Mouse (Mus musculus) right cerebral cortex, postnatal 25 days (tissue): ENCODE measurements around the gene Aldh3a1.
"Not testable (repeated sequence)": the region's sequence is repeated elsewhere in the genome, so short reads cannot be mapped to it uniquely, and the experiment has no call there.

Source experiments
- DNase-seq: peaks from one replicate; pipeline ENCODE4 v3.0.0; 2022

Gene Aldh3a1

DNA sequence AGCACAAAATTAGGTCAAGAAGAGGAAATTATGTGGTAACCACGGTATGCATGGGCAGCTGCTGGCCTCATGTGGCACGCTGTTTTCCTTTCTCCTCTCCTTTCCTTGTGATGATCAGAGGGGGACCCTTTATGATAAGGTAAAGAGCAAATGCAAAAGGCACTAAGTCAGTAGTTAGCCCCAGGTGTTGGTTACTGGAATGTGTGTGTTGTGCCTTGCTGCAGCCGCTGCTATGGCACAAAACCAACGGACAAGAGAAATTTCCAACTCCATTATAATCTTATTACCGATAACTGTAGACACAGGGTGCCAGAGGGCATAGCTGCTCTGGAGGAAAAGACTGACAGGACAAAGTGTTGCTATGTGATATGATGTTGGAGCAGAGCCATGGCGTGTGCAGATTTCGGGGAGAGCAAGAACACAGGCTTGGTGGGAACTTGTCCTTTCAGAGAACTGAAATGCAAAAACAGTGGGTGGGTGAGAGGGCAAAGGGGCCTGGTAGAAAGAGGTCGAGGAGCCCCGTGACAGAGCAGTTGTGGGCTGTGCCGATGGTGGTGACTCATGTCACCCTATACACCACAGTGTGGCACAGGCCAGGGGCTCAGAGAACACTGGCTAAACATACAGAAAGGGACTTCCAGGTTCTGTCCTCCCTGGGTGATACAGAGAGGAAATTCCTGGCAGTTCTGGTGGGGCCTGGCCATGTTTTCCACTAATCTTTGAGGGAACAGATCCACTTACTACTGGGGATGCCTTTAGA, at the start of gene Aldh3a1:
Gene Aldh3a1 (plus strand): TSS at position 51 of the 760 bp plus-strand sequence.
- no peak for DNase-seq

GRCm38 (mm10) chr11:61158141-61158540, 49.2 kb upstream of the Aldh3a1 start:
- DNase-seq, result no peak

- DNase-seq, result no peak
Measured at GRCm38 (mm10) chr11:61159796-61160732, 47.3 kb upstream of the Aldh3a1 start.

DNA sequence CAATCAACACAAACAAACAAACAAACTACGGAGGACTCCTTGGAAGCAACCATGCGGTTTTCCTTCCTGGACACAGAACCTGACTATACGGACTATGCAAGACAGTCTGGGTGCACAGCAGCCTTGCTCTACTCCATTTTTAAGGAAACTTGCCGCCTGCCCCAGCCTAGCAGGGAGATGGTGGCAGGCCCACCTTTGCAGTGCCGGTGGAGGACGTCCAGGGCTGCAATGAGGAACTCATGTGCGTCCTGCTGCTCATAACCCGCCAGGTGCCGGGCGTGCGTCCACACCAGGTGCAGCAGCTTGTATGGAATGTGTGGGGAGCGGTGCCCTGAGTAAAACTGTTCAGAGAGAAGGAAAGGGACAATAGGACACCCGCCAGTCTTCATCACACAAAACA, 46.2 kb upstream of the Aldh3a1 start:
- no peak for DNase-seq

DNA sequence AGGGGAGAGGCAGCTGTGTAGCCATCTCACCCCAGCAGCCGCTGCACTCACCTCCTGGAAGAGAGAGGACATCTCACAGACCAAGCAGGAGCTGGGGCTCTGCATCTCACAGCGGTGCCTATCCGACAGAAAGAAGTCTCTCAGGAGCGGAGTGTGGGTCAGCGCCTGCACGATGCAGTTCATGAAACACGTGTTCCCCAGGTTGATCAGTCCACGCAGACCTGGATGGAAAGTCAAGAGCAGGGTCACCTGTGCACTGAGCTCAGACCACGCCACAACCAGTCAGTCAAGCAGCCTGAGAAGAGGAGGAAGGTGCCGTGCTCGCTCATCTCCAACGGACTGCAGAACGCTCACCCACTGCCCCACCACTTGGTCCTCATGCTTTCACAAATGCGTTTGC, 44.6 kb upstream of the Aldh3a1 start:
- DNase-seq, result no peak

DNA sequence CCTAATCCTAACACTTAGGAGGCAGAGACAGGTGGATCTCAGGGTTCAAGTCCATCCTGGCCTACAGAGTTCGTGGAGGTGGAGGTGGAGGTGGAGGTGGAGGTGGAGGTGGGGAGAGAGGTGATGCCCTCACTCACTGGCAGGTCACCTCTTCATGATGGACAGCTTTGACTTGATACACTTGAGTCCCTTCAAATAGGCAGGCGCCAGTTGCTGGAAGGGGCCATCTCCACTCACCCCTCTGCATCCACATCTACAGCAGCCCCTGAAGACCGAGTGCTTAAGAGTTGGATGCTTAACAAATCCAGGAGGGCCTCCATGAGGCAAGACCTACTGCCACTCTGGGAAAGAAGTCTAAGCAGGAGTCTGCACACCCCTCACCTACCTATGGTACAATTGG, 44.0 kb upstream of the Aldh3a1 start:
- DNase-seq, result no peak

DNA sequence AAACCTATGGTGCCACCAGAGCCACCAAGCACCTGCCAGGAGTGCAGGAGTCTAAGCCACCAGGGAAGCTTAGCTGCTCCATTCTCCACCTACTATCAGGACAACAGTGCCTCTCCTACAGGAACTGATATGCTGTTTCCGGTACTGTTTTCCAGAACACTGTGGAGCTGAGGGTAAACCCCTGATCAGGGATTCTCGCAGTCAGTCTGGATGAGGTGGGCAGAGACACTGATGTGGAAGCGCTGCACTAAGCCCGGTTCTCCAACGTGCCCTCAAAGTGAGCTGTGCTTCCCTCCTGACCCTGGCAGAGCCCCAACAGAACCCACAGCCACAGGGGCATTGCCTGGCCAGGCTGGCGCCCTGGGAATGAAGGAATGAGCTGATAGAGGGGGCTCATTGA, 43.0 kb upstream of the Aldh3a1 start:
- DNase-seq, result no peak

- DNase-seq, result no peak
Measured at GRCm38 (mm10) chr11:61164881-61165280, 42.5 kb upstream of the Aldh3a1 start.

DNA sequence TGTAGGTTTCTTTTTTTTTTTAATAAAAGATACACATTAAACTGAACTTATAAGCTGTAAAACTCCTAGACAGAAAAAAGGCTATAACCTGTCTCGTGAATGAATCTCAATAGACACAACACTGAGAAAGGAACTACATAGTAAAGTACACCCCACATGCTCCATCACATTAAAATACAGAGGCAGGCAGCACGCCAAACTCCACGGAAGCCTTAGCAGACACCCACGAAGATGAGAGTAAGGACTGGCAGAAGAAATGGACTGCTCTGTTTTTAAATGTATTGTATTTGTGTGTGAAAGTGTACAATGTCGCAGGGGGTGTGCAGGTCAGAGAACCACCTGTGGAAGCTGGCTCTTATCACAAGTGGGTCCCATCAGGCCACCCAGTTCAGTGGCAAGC, 37.2 kb upstream of the Aldh3a1 start:
- no peak for DNase-seq

DNA sequence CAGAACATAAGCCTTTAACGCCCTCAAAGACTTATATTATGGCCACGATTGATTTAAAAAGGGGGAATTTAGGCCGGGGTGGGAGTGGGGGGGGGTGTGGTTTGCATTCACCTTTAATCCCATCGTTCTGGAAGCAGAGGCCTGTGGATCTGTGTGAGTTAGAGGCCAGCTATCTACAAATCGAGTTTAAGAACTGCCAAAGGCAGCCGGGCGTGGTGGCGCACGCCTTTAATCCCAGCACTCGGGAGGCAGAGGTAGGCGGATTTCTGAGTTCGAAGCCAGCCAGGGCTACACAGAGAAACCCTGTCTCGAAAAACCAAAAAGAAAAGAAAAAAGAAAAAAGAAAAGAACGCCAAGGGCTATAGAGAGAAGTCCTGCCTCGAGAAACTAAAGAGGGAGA, 33.9 kb upstream of the Aldh3a1 start:
- not testable (repeated sequence) for DNase-seq

GRCm38 (mm10) chr11:61174291-61174820, 33.0 kb upstream of the Aldh3a1 start:
- peak; percentile 34 for DNase-seq

- peak; percentile 100 for DNase-seq
Measured at GRCm38 (mm10) chr11:61174821-61175658, 32.3 kb upstream of the Aldh3a1 start, which contains the start of gene Usp22. Usp22 (minus strand) TSS chr11:61175055.

DNA sequence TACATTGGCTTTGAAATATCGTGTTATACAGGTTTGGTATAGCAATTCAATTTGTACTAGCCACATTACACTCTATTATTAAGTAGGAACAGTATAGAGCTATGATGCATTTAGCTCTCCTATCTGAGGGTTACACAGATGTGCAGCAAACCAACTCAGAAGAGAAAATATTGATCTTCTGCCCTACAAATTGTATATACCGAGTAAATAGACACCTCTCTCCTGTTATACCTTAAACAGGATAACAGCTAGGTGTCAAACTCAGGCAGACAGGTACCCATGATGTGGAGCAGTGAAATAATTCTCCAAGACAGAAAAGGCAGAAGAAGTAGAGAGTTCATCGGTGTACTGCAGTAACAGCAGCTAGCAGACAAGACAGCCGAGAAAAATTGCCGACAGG, 31.6 kb upstream of the Aldh3a1 start:
- DNase-seq, result no peak

GRCm38 (mm10) chr11:61176321-61176720, 31.0 kb upstream of the Aldh3a1 start:
- DNase-seq, result no peak

GRCm38 (mm10) chr11:61180361-61180760, 27.0 kb upstream of the Aldh3a1 start:
- DNase-seq, result no peak

GRCm38 (mm10) chr11:61181624-61182023, 25.7 kb upstream of the Aldh3a1 start:
- no peak for DNase-seq

DNA sequence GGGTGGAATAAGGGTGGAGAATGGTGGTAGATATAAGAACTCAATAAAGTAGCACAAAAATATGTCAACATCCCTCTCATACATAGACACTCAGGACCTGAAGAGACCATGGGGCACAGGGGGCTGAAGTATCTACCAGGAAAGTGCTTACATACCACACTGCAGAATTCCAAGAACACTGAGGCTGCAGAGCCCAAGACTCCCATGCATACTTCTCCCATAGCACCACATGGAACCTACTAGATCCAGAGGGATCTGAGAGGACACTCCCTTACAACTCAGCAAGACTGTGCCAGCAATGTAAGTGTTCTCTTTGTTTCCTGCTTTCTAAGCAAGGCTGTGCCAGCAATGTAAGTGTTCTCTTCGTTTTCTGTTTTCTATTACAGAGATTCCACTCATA, 23.5 kb upstream of the Aldh3a1 start:
- DNase-seq, result no peak

DNA sequence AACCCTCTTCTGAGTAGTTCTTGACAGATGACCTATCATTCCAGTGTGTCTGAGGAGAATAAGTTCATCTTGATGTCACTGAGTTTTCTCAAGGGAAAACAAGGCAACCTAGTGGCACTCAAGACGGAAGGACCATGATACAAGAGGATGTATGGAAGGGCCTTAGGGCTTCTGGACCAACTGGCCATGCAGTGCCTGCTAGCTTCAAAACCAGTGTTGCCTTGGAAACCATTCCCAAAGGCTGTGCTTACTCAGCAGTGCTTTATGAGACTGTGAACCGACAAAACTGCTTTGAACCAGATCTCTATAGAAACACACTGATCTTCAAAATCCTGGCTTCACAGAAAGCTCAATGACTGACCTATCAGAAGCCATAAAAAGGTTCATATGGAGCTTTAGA, 16.6 kb upstream of the Aldh3a1 start:
- DNase-seq, result no peak

GRCm38 (mm10) chr11:61192123-61192522, 15.2 kb upstream of the Aldh3a1 start:
- DNase-seq, result not testable (repeated sequence)

GRCm38 (mm10) chr11:61192779-61193178, 14.6 kb upstream of the Aldh3a1 start:
- DNase-seq, result no peak

GRCm38 (mm10) chr11:61193392-61193791, 13.9 kb upstream of the Aldh3a1 start:
- peak; percentile 70 for DNase-seq

- DNase-seq, result no peak
Measured at GRCm38 (mm10) chr11:61196616-61197353, 10.6 kb upstream of the Aldh3a1 start.
